Mouse (Mus musculus) naive thymus-derived CD4-positive, alpha-beta T cell, adult 2 months (primary cell): ENCODE data around the gene Gsto1.

ENCODE experiments used
- DNase-seq: peaks from one replicate; pipeline ENCODE4 v3.0.0-alpha.2; 2011; ENCODE audit warnings: low read depth

The Gsto1 gene

GRCm38 (mm10) chr19:47890489-47891130, 35.8 kb downstream of the Gsto1 start:
- DNase-seq: peak; percentile 50

GRCm38 (mm10) chr19:47891562-47892312, 37.0 kb downstream of the Gsto1 start:
- DNase-seq: no peak

GRCm38 (mm10) chr19:47893092-47893491, 38.3 kb downstream of the Gsto1 start:
- no peak for DNase-seq

GRCm38 (mm10) chr19:47898472-47899079, 43.8 kb downstream of the Gsto1 start:
- no peak for DNase-seq

- DNase-seq: peak; percentile 55
Measured at GRCm38 (mm10) chr19:47900012-47900411, 45.2 kb downstream of the Gsto1 start.

GRCm38 (mm10) chr19:47900558-47900957, 45.8 kb downstream of the Gsto1 start:
- no peak for DNase-seq

- DNase-seq: no peak
Measured at GRCm38 (mm10) chr19:47902316-47903201, 47.8 kb downstream of the Gsto1 start.

GRCm38 (mm10) chr19:47903679-47904078, 48.9 kb downstream of the Gsto1 start:
- no peak for DNase-seq

- DNase-seq: no peak
Measured at GRCm38 (mm10) chr19:47905081-47905480, 50.3 kb downstream of the Gsto1 start.

- peak; percentile 10 for DNase-seq
Measured at GRCm38 (mm10) chr19:47905603-47906002, 50.8 kb downstream of the Gsto1 start.

- DNase-seq: no peak
Measured at GRCm38 (mm10) chr19:47907596-47907995, 52.8 kb downstream of the Gsto1 start.

- DNase-seq: no peak
Measured at GRCm38 (mm10) chr19:47908961-47909371, 54.2 kb downstream of the Gsto1 start.

- DNase-seq: peak; percentile 84
Measured at GRCm38 (mm10) chr19:47909387-47910116, 54.8 kb downstream of the Gsto1 start.

- DNase-seq: peak; percentile 85
Measured at GRCm38 (mm10) chr19:47910117-47910618, 55.4 kb downstream of the Gsto1 start.

GRCm38 (mm10) chr19:47910751-47911150, 56.0 kb downstream of the Gsto1 start:
- DNase-seq: peak; percentile 70

GRCm38 (mm10) chr19:47913344-47913743, 58.6 kb downstream of the Gsto1 start:
- no peak for DNase-seq

GRCm38 (mm10) chr19:47914191-47914590, 59.4 kb downstream of the Gsto1 start:
- no peak for DNase-seq
